Mouse (Mus musculus): ENCODE results near the gene Sh3pxd2a.
"Not testable (repeated sequence)": the region's sequence is repeated elsewhere in the genome, so short reads cannot be mapped to it uniquely, and the experiment has no call there.

GRCm38 (mm10) chr19:47394781-47395180 is 69.4 kb downstream of the Sh3pxd2a start:
- TF ChIP-seq CTCF (IDR thresholded peaks at IDR 0.05; ENCODE audit: borderline replicate concordance, insufficient read depth, low read length); POLR2A (IDR thresholded peaks at IDR 0.05; ENCODE audit: low read depth, low read length): not testable (repeated sequence)
